Mouse (Mus musculus) liver, embryonic 14.5 days (tissue): ENCODE results near the gene Sdccag8. TPM values are rescaled to one million over a fixed set of nuclear protein-coding genes. Genes with fewer than 3 reads are reported as not detected.

ENCODE experiments used
- ATAC-seq: fragments of 200-750 bp; cut with Nextera tagmentation; 2 replicates; pipeline ENCODE4 v1.8.0; 2017; ENCODE audit warnings: moderate number of reproducible peaks, mild to moderate bottlenecking, moderate library complexity; ENCODE audit not compliant: insufficient read depth
- DNase-seq, 3 experiments: peaks; one replicate each; pipeline ENCODE4 v3.0.0-alpha.2; 2012 to 2013; ENCODE audit warnings: low read depth in 3 of 3, low spot score in 3 of 3
- H3K27ac ChIP-seq: fragments of 300-500 bp; sonication (generic); 2 replicates; pipeline ENCODE4 v1.5.1; 2014; ENCODE audit warnings: moderate library complexity, mild to moderate bottlenecking, control low read depth, inconsistent platforms
- H3K27me3 ChIP-seq: fragments of 300-500 bp; sonication (generic); 2 replicates; pipeline ENCODE4 v1.6.1; 2014; ENCODE audit warnings: mild to moderate bottlenecking, low read length, moderate library complexity; ENCODE audit not compliant: control insufficient read depth, insufficient read depth
- H3K36me3 ChIP-seq: fragments of 300-500 bp; sonication (generic); replicated peaks from 2 replicates; pipeline ENCODE4 v1.6.1; 2014; ENCODE audit warnings: low read depth; ENCODE audit not compliant: control insufficient read depth, insufficient read depth
- H3K4me1 ChIP-seq, 2 experiments: fragments of 200-500 bp in 1 of 2; fragments of 300-500 bp in 1 of 2; sonication (generic) in 1 of 2; replicated peaks; 2 replicates each; pipeline ENCODE4 v1.6.1; 2012 to 2014; ENCODE audit warnings: antibody characterized with exemption in 1 of 2, inconsistent platforms in 1 of 2, low read length in 1 of 2; ENCODE audit not compliant: control insufficient read depth in 2 of 2, insufficient read depth in 2 of 2
- H3K4me2 ChIP-seq: fragments of 300-500 bp; sonication (generic); 2 replicates; pipeline ENCODE4 v1.6.1; 2014; ENCODE audit warnings: low read depth, mild to moderate bottlenecking, control low read depth, moderate library complexity
- H3K4me3 ChIP-seq, 2 experiments: fragments of 200-500 bp in 1 of 2; fragments of 300-500 bp in 1 of 2; sonication (generic) in 1 of 2; 2 replicates each; pipeline ENCODE4 v1.5.1; 2012 to 2014; ENCODE audit warnings: low read depth in 2 of 2, low read length in 2 of 2, mild to moderate bottlenecking in 2 of 2, control low read depth in 1 of 2, inconsistent platforms in 1 of 2, moderate library complexity in 1 of 2; ENCODE audit not compliant: insufficient read depth in 1 of 2
- H3K9ac ChIP-seq: fragments of 300-500 bp; sonication (generic); replicated peaks from 2 replicates; pipeline ENCODE4 v1.6.1; 2014; ENCODE audit warnings: mild to moderate bottlenecking, control low read depth, moderate library complexity
- H3K9me3 ChIP-seq: fragments of 300-500 bp; sonication (generic); 2 replicates; pipeline ENCODE4 v1.6.1; 2016; ENCODE audit warnings: low read length, mixed read lengths; ENCODE audit not compliant: control insufficient read depth
- CTCF ChIP-seq: IDR thresholded peaks from 2 replicates; pipeline ENCODE4 v1.5.1; 2016; ENCODE audit warnings: antibody characterized with exemption, low read depth, control low read depth
- EP300 ChIP-seq: IDR thresholded peaks from 2 replicates; pipeline ENCODE4 v1.6.1; 2016; ENCODE audit warnings: antibody characterized with exemption, low read depth
- WGBS: fragments of 180-500 bp; shearing (Covaris S2); extraction: QIAGEN DNeasy Blood & Tissue Kit; methylation state at CpG from one replicate; pipeline ENCODE4 v1.1.7; 2014; ENCODE audit not compliant: insufficient replicate concordance; 5-methylcytosine and 5-hydroxymethylcytosine counted together
- polyA plus RNA-seq, 2 experiments: library from polyadenylated mRNA; depleted of rRNA in 1 of 2; stranded (reverse) in 1 of 2; unstranded in 1 of 2; fragments of >200 nt; fragmentation: Nextera tagmentation in 1 of 2; extraction: Ambion mirVana in 1 of 2; gene quantifications; 2 replicates each; pipeline versions ENCODE4 v1.2.1 to v1.2.3; 2012 to 2014

The Sdccag8 gene
- polyA plus RNA-seq, 2 experiments = 2.7 to 5.1 TPM

GRCm38 (mm10) chr1:176880101-176880500 lies 65.6 kb downstream of the Sdccag8 start:
- Histone ChIP-seq H3K4me3 (no peak overlapping the region), H3K4me1 (no peaks in the 10 kb centered on the region), H3K36me3 (no peaks in the 10 kb centered on the region), H3K9me3 (no peaks in the 10 kb centered on the region), H3K9ac (no peak overlapping the region), H3K4me2 (no peak overlapping the region), H3K27me3 (no peaks in the 10 kb centered on the region), H3K27ac (no peak overlapping the region)
- ATAC-seq = no peak
- TF ChIP-seq EP300 (no peak), CTCF (no peak)
- WGBS = 59% methylated on average over 5 of the region's 5 CpGs
- no peak for DNase-seq

- DNase-seq (no peak), ATAC-seq (no peak)
- Histone ChIP-seq H3K4me2 (no peak overlapping the region), H3K36me3 (no peaks in the 10 kb centered on the region), H3K27me3 (no peaks in the 10 kb centered on the region), H3K27ac (no peak overlapping the region), H3K9me3 (no peaks in the 10 kb centered on the region), H3K4me3 (no peak overlapping the region), H3K4me1 (no peaks in the 10 kb centered on the region), H3K9ac (no peak overlapping the region)
- no peak for TF ChIP-seq CTCF
- no peak for TF ChIP-seq EP300
- WGBS = 72% methylated on average over 6 of the region's 6 CpGs
These were observed 66.5 kb downstream of the Sdccag8 start for GRCm38 (mm10) chr1:176880943-176881342.

- DNase-seq (no peak), ATAC-seq (no peak)
- H3K4me1 ChIP-seq = no peaks in the 10 kb centered on the region
- no peak for TF ChIP-seq CTCF
- TF ChIP-seq EP300 = no peak
- H3K4me2 ChIP-seq = no peak overlapping the region
- WGBS = 83% methylated on average over 17 of the region's 17 CpGs
- no peak overlapping the region for H3K9ac ChIP-seq
- no peaks in the 10 kb centered on the region for H3K27me3 ChIP-seq
- no peak overlapping the region for H3K4me3 ChIP-seq
- no peaks in the 10 kb centered on the region for H3K9me3 ChIP-seq
- H3K36me3 ChIP-seq = no peaks in the 10 kb centered on the region
- H3K27ac ChIP-seq = no peak overlapping the region
These were observed 70.9 kb downstream of the Sdccag8 start for GRCm38 (mm10) chr1:176885207-176885933.

DNA sequence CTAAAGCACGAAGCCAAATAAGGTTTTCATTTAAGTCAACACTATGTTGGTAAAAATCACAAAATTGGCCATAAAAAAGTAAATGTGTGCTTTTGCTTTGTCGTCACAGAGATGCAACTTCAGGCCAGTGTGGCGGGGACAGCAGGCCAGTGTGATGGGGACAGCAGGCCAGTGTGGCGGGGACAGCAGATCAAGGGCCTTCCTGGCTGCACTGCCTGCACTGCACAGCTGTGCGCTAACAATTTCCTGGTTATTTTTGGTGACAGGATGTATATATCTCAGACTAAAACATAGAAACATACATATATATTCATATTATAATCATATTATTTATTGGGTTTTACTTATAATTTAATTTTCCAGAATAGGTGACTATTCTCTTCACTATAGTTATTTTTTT lies 71.5 kb downstream of the Sdccag8 start:
- no peaks in the 10 kb centered on the region for H3K4me1 ChIP-seq
- H3K27me3 ChIP-seq = no peaks in the 10 kb centered on the region
- TF ChIP-seq CTCF (no peak), EP300 (no peak)
- 71% methylated on average over 5 of the region's 5 CpGs for WGBS
- DNase-seq = no peak
- H3K27ac ChIP-seq = no peak overlapping the region
- no peak overlapping the region for H3K9ac ChIP-seq
- no peaks in the 10 kb centered on the region for H3K36me3 ChIP-seq
- no peaks in the 10 kb centered on the region for H3K9me3 ChIP-seq
- ATAC-seq = no peak
- no peak overlapping the region for H3K4me2 ChIP-seq
- H3K4me3 ChIP-seq = no peak overlapping the region

DNA sequence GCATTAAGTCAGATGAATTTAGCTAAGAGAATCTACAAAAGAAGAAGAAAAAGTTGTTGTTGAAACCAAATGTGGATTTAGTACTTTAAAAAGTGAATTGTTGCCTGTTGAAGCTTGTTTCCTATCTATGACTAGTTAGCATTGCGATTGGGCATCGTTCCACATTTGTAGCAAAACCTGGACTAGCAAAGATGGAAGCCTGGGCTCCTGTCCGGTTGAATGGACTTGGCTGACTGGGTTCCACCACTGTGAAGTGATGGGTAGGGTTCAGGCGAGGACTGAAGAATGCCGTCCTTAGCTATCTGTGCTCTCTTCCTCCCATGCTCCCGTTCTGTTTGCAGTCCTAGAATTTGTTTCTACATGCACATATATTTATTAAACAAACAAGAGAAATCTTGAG lies 89.3 kb downstream of the Sdccag8 start:
- no peak for DNase-seq
- TF ChIP-seq CTCF = no peak
- TF ChIP-seq EP300 = no peak
- Histone ChIP-seq H3K27me3 (no peaks in the 10 kb centered on the region), H3K9ac (no peak overlapping the region), H3K4me2 (no peak overlapping the region), H3K4me3 (no peak overlapping the region), H3K36me3 (no peaks in the 10 kb centered on the region), H3K27ac (no peak overlapping the region), H3K4me1 (no peaks in the 10 kb centered on the region), H3K9me3 (no peaks in the 10 kb centered on the region)
- ATAC-seq = no peak
- 71% methylated on average over 6 of the region's 6 CpGs for WGBS
